Mouse (Mus musculus) erythroblast, embryonic 14.5 days (primary cell): Measurements from ENCODE around the gene Ctla2b.

Experiments used
- GATA1 ChIP-seq: IDR thresholded peaks from 2 replicates; pipeline ENCODE4 v1.6.1; 2012; ENCODE audit warnings: low read length, inconsistent platforms, mixed read lengths
- TAL1 ChIP-seq: IDR thresholded peaks from 3 replicates; pipeline ENCODE4 v1.6.1; 2012; ENCODE audit warnings: low read length, inconsistent platforms, mixed read lengths

GRCm38 (mm10) chr13:60895406-60896160 is 1.7 kb downstream of the Ctla2b start:
- no peak for TF ChIP-seq GATA1
- no peak for TF ChIP-seq TAL1
